Mouse (Mus musculus) lung, adult 2 months (tissue): ENCODE results near the gene Mettl7a2.

ENCODE experiments used
- CTCF ChIP-seq: fragments of 200-500 bp; IDR thresholded peaks from 2 replicates; pipeline ENCODE4 v1.5.1; 2011; ENCODE audit warnings: mild to moderate bottlenecking, low read length, control low read depth; ENCODE audit not compliant: insufficient read depth
- POLR2A ChIP-seq: fragments of 200-500 bp; IDR thresholded peaks from 2 replicates; pipeline ENCODE4 v1.6.1; 2011; ENCODE audit warnings: low read depth, mild to moderate bottlenecking, control low read depth, low read length, borderline replicate concordance; ENCODE audit errors: extremely low read depth

- no peak for TF ChIP-seq POLR2A
- no peak for TF ChIP-seq CTCF
Measured at GRCm38 (mm10) chr15:100320295-100320905, 32.6 kb upstream of the Mettl7a2 start.
